Mouse (Mus musculus) gastrocnemius, postnatal 25 days (tissue): ENCODE measurements around the gene Zic2. TPM values are rescaled to one million over a fixed set of nuclear protein-coding genes. Genes with fewer than 3 reads are reported as not detected.
"Not testable (repeated sequence)": the region's sequence is repeated elsewhere in the genome, so short reads cannot be mapped to it uniquely, and the experiment has no call there.

ENCODE experiments used
- DNase-seq: peaks from one replicate; pipeline ENCODE4 v3.0.0; 2022
- long read RNA-seq, 2 experiments: library from polyadenylated mRNA; stranded (forward); transcript quantifications; one replicate each; pipeline ENCODE4 v2.0.0; 2021
- total RNA-seq, 2 experiments: library from RNA; stranded (reverse); gene quantifications; 1 replicate in 1 of 2; 2 replicates in 1 of 2; pipeline ENCODE4 v1.2.3; 2021

Zic2 gene
- not detected for total RNA-seq
- long read RNA-seq, experiment 1, result 0 reads
- long read RNA-seq, experiment 2, result 0 reads

- DNase-seq, result no peak
Observed at GRCm38 (mm10) chr14:122474891-122475556, at the start of gene Zic2. TSS of gene Zic2 (plus strand) at chr14:122475435.

GRCm38 (mm10) chr14:122426529-122427203 is 48.6 kb upstream of the Zic2 start:
- no peak for DNase-seq

- DNase-seq, result no peak
Observed at GRCm38 (mm10) chr14:122427204-122427560, 48.1 kb upstream of the Zic2 start.

- no peak for DNase-seq
Observed at GRCm38 (mm10) chr14:122427654-122428053, 47.6 kb upstream of the Zic2 start.

- no peak for DNase-seq
Observed at GRCm38 (mm10) chr14:122432558-122432957, 42.7 kb upstream of the Zic2 start.

- no peak for DNase-seq
Observed at GRCm38 (mm10) chr14:122434039-122434438, 41.2 kb upstream of the Zic2 start.

GRCm38 (mm10) chr14:122436850-122437249 is 38.4 kb upstream of the Zic2 start:
- no peak for DNase-seq

- no peak for DNase-seq
Observed at GRCm38 (mm10) chr14:122449601-122450495, 25.4 kb upstream of the Zic2 start.

- no peak for DNase-seq
Observed at GRCm38 (mm10) chr14:122450496-122451382, 24.5 kb upstream of the Zic2 start, which contains the start of gene Gm5089. TSS of gene Gm5089 (minus strand) at chr14:122451115.

- DNase-seq, result no peak
Observed at GRCm38 (mm10) chr14:122451551-122452145, 23.6 kb upstream of the Zic2 start.

GRCm38 (mm10) chr14:122452701-122453387 is 22.4 kb upstream of the Zic2 start:
- no peak for DNase-seq

GRCm38 (mm10) chr14:122453388-122453995 is 21.7 kb upstream of the Zic2 start:
- no peak for DNase-seq

- DNase-seq, result no peak
Observed at GRCm38 (mm10) chr14:122453996-122454738, 21.1 kb upstream of the Zic2 start.

GRCm38 (mm10) chr14:122454901-122455561 is 20.2 kb upstream of the Zic2 start:
- DNase-seq, result no peak

- DNase-seq, result no peak
Observed at GRCm38 (mm10) chr14:122455562-122455958, 19.7 kb upstream of the Zic2 start.

GRCm38 (mm10) chr14:122459332-122459731 is 15.9 kb upstream of the Zic2 start:
- DNase-seq, result not testable (repeated sequence)

GRCm38 (mm10) chr14:122459776-122460175 is 15.5 kb upstream of the Zic2 start:
- DNase-seq, result no peak

GRCm38 (mm10) chr14:122460226-122460625 is 15.0 kb upstream of the Zic2 start:
- no peak for DNase-seq

GRCm38 (mm10) chr14:122461500-122461899 is 13.7 kb upstream of the Zic2 start:
- DNase-seq, result no peak
